Mouse (Mus musculus): ENCODE data around the gene Sds.
"Not testable (repeated sequence)": the region's sequence is repeated elsewhere in the genome, so short reads cannot be mapped to it uniquely, and the experiment has no call there.

Sds gene

GRCm38 (mm10) chr5:120487844-120488243, 11.5 kb downstream of the Sds start:
- DNase-seq (ENCODE audit: extremely low spot score, low spot score): no peak

DNA sequence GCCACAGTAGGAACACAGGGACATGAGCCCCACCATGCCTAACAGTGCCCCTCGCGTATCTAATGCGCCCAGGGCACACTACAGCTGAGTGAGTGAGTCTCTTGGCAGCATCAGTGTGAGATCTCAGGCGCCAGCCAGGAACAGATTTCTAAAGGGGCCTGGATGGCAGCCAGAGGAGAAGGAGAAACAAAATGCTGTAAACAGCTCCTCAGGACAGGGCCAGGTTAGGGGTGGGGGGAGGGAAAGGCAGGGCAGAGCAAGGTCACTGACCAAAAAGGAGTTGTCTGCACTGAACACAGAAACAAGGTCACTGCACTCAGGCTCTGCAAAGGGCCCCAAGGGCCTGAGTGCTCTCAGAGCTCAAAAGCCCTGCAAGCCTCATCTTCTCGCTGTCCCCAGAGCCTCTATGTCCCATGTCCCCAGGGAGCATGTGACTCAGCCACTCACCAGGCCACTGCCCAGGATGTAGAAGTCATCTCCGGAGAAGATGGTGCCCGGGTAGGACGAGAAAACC, 14.4 kb downstream of the Sds start:
- no peak for DNase-seq (ENCODE audit: extremely low spot score, low spot score)

GRCm38 (mm10) chr5:120492437-120492836, 16.1 kb downstream of the Sds start:
- peak; percentile 53 for DNase-seq (ENCODE audit: extremely low spot score, low spot score)

- DNase-seq (ENCODE audit: extremely low spot score, low spot score): no peak
These were observed 17.1 kb downstream of the Sds start for GRCm38 (mm10) chr5:120493440-120493839.

DNA sequence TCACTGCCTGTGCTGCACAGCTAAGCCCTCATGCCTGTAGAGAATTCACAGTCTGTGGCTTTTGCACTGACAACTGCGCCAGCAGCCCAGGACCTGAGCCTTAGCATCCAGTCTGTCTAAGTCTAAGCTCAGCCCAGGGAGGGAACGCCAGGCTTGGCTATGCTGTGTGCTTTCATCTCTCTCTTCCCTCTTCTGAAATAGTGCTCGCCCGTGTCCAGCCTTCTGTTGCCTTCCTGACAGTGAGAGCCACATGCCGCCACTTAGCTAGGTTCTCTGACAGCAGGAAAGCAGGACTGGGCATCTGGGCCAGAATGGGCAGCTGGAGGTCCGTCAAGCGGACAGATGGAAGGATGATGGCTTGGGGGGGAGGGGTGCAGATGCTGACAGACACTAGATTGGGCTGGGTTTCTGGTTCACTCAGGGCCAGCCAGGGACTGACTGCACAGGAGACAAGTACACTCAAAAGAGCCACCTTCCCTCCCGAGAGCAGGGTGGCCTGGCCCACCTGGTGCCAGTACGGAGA, 17.6 kb downstream of the Sds start:
- no peak for DNase-seq (ENCODE audit: extremely low spot score, low spot score)

DNA sequence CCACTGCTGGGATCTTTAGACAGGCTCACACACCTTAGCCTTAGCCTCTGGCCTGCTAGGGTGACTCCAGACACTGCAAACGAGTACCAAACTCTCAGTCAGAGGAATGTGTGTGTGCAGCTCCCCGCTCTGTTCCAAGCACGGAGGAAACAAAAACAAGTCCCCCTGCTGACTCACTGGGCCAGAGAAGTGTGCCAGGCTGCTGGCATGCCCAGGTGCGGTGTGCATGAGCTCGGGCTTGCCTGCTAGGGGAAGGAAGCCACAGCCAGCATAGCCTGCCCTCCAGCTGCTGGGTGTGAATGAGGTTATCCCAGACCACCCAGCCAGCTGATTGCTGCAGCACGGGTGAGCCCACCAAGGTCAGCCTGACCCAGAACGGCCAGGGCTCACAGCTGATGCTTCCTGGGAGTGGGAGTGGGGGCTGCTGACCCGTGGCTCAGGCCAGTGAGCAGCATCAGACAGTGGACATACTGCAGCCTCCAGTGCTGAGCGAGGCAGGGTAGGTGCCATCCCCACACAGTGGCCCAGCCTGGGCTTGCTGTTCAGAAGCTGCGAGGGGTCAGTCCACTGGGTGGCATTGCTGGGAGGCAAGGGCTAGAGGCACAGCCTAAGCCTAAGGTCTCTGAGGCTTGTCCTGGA, 18.9 kb downstream of the Sds start:
- DNase-seq (ENCODE audit: extremely low spot score, low spot score): no peak

DNA sequence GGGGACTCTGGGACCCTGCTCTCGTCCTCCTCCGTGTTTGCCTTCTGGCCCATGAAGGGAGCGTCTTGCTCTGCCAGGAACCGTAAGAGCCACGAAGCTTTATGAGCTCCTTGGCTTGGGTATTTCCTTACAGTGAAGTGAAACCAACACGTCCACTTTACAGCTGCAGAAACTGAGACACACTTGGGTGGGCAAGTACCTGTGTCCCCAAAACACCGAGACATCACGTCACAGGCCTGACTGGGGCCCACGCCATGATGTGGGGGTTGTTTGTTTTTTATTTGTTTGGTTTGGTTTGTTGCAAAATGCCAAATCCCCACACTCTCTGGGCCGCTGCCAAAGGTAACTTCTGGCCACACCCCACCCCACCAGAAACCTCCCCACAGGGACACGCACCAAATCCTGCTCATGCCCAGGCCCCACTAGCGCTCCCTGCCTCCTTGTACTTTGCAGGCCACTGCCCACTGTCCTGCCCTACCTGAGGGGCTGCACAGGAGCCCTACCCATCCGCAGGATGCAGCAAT, 19.4 kb downstream of the Sds start:
- DNase-seq (ENCODE audit: extremely low spot score, low spot score): no peak

- DNase-seq (ENCODE audit: extremely low spot score, low spot score): no peak
These were observed 20.7 kb downstream of the Sds start for GRCm38 (mm10) chr5:120497071-120497470.

- no peak for DNase-seq (ENCODE audit: extremely low spot score, low spot score)
These were observed 22.9 kb downstream of the Sds start for GRCm38 (mm10) chr5:120499202-120499601.

DNA sequence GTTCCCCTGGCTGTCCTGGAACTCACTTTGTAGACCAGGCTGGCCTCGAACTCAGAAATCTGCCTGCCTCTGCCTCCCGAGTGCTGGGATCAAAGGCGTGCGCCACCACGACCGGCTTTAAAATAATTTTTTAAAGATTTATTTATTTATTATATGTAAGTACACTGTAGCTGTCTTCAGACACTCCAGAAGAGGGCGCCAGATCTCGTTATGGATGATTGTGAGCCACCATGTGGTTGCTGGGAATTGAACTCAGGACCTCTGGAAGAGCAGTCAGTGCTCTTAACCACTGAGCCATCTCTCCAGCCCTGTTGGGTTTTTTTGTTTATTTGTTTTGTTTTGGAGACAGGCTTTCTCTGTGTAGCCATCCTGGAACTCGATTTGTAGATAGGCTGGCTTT, 24.3 kb downstream of the Sds start:
- not testable (repeated sequence) for DNase-seq (ENCODE audit: extremely low spot score, low spot score)

GRCm38 (mm10) chr5:120502147-120502621, 25.9 kb downstream of the Sds start:
- DNase-seq (ENCODE audit: extremely low spot score, low spot score): no peak

DNA sequence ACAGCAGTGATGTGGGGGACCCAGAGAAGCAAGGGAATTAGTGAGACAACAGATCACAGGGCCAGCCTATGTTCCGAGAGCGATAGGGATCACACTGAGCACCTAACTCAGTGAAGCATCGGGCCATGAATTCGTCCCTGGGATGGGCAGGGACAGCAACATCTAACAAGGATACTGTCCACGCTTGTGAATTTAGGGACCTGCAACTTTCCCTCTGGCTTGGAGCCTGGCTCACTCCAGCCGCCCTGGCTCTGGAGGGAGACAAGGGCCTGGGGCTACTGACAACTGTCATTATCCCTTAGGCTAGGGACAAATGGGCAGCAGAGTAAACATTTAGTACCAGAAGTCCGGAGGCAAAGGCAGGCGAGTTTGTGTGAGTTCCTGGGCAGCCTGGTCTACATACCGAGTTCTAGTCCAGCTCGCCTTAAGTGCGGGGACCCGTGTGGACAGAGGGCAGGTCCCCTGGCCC, 26.4 kb downstream of the Sds start:
- no peak for DNase-seq (ENCODE audit: extremely low spot score, low spot score)

DNA sequence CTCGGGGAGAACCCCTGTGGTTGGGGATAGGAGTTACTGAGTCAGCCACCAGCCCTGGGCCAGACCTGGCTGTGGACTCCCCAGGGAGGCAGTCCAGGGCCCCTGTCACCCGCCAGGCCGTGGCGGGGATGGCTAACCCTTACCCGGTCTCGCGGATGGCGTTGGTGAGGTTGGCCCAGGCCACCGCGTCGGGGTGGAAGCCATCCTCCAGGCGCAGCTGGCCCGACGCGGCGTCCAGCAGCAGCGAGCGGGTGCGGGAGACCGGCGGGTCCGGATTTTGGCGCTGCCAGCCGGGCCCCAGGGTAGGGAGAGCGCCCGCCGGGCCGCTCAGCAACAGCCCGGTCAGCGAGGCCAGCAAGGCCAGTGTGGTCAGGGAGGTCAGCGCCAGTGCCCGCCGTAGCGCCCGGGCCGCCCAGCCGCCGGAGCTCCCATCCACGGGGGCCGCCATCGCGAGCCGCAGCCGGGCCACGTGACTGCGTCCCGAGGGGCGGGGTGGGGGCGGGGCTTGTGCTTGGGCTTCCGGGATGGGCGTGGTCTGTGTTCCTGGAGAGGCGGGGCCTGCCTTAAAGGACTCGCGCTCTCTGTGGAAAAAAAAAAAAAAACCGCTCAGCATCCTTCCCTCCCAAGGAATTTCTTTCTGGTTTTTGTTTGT, 26.9 kb downstream of the Sds start, which contains the start of gene Plbd2:
Gene Plbd2 (minus strand): TSS at position 482 of the 652 bp plus-strand sequence.
- DNase-seq (ENCODE audit: extremely low spot score, low spot score): peak; percentile 99

GRCm38 (mm10) chr5:120505368-120505767, 29.0 kb downstream of the Sds start:
- DNase-seq (ENCODE audit: extremely low spot score, low spot score): peak; percentile 78

DNA sequence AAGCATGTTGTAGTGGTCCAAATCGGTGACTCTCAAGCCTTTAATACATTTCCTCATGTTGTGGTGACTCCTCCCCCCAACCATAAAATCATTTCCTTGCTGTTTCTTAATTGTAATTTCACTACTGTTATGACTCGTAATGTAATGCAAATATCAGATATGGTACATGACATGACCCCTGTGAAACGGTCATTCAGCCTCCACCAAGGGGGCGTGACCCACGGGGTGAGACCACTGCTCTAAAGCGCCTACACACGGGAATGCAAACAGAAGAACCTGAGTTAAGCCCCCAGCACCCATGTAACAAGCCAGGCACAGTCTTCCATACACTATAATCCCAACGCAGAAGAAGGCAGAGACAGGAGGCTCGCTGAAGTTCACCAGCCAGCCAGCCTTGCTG, 29.5 kb downstream of the Sds start:
- no peak for DNase-seq (ENCODE audit: extremely low spot score, low spot score)

- DNase-seq (ENCODE audit: extremely low spot score, low spot score): no peak
These were observed 30.2 kb downstream of the Sds start for GRCm38 (mm10) chr5:120506490-120506889.

DNA sequence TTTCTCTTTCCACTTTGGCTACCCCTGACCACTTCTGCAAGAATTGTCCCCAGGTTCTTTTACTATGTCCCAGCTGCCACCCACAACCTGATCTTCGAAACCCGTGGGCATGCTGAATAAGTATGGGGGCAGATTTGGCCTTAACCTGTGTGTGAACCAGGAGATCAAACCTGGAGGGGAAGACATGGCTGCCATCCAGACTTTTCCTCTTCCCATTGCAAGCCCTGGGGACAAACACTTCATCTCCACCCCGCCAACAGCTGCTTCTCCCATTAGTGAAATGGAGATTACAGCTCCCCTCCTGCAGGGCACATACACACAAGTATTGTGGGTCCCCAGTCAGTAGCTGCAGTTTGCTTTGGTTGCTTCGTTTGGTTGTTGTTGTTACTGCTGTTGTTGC, 31.0 kb downstream of the Sds start:
- no peak for DNase-seq (ENCODE audit: extremely low spot score, low spot score)

DNA sequence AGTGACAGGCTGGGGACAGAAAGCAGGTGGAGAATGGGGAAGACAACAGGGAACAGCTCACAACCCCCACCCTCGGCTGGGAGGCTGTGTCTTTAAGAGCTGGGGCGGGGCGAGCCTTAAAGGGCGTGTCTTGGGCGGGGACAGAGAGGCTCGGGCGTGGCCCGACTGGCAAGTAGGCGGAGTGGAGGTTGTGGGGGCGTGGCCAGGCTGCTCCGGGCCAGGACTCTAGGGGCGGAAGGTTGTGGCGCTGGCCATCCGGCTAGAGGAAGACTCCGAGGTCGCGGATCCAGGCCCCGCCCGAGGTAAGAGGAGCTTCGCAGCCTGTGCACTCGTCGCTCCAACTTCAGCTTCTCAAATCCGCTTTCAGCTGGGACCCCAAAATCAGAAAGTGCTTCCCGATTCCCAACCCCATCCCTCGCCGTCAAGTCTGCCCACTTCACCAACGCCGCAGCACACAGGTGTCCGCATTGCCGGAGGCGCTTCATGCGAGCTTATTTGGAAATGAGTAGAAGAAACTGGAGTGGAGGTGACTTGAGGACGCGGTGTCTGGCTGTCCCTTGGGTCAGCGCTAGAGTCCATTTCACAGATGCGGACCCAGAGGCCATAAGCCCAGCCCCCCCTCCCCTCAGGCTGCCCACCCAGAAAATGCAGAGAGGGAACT, 34.8 kb downstream of the Sds start, which contains the start of gene Slc8b1:
Gene Slc8b1 (plus strand): TSS at position 187 of the 661 bp plus-strand sequence.
- peak; percentile 94 for DNase-seq (ENCODE audit: extremely low spot score, low spot score)

- no peak for DNase-seq (ENCODE audit: extremely low spot score, low spot score)
These were observed 35.4 kb downstream of the Sds start for GRCm38 (mm10) chr5:120511643-120512220.

DNA sequence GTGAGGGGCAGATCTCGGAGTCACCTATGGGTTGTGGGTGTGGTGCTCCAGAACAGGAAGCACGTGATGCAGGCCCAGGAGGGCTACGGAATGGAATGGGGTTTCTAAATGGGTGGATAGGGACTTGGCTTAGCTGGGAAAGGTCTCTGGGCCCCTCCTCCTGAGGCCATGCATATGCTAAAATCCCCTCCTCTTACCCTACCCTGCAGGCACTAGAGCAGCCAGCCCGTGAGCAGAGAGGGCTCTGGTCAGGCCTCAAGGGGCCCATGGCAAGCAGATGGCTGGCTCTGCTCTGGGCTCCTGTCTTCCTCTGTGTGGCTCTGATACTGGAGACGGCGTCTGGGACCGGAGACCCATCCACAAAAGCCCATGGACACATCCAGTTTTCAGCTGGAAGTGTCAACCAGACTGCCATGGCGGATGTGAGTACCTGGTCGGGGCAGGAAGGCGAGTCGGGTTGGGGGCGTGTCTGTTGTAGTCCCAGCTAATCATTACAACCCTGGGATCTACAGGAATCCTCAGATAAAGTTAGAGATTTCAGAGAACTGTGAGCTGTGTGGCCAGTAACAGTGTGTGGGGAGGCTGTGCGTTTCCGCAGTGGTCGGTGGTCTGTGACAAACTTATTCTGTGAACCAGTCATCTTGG, 36.7 kb downstream of the Sds start:
- DNase-seq (ENCODE audit: extremely low spot score, low spot score): no peak
